Mouse (Mus musculus): ENCODE measurements around the gene Stard8.

- no peak for TF ChIP-seq GATA1 (IDR thresholded peaks at IDR 0.05; ENCODE audit: low read length)
- no peak for TF ChIP-seq TAL1 (IDR thresholded peaks at IDR 0.05; ENCODE audit: low read length)
These were observed at the start of gene Stard8 for GRCm38 (mm10) chrX:99003046-99003445.

All from erythroblast, embryonic 14.5 days (primary cell).